In genomic region chr17:6686299-6686971, GRCm38 (mm10) we compare ENCODE assay signal across 3 mouse cellular contexts. TPM values are rescaled to one million over a fixed set of nuclear protein-coding genes. Genes with fewer than 3 reads are reported as not detected.
"Had no signal": no experiment of that assay in that cellular context is flagged by ENCODE, and none has a peak within 500 bp of the region (broad histone marks: within the 10 kb centered on the region; RNA-seq: fewer than 3 reads in every experiment).

No protein-coding gene starts in this region.

RNA-seq across cellular contexts. Expression of gene Sytl3, which starts 27.5 kb away (rescaled TPM):
- total RNA-seq: midbrain, postnatal 0 days had no signal
- polyA plus RNA-seq: midbrain, embryonic 11.5 days; neural tube, embryonic 11.5 days had no signal
